Mouse (Mus musculus) embryonic fibroblast, embryonic 13.5 days (primary cell): Measurements from ENCODE around the gene Tmem63a. TPM values are rescaled to one million over a fixed set of nuclear protein-coding genes. Genes with fewer than 3 reads are reported as not detected.

Experiments used
- H3K27ac ChIP-seq: 2 replicates; pipeline ENCODE4 v1.5.1; 2012; ENCODE audit warnings: low read length, control low read depth, inconsistent platforms; ENCODE audit not compliant: insufficient read depth
- H3K4me1 ChIP-seq: 2 replicates; pipeline ENCODE4 v1.6.1; 2011; ENCODE audit warnings: low read length; ENCODE audit not compliant: control insufficient read depth, insufficient read depth
- H3K4me3 ChIP-seq: 2 replicates; pipeline ENCODE4 v1.5.1; 2011; ENCODE audit warnings: mild to moderate bottlenecking, control low read depth, low read length; ENCODE audit not compliant: insufficient read depth
- CTCF ChIP-seq: IDR thresholded peaks from 2 replicates; pipeline ENCODE4 v1.5.1; 2011; ENCODE audit warnings: mild to moderate bottlenecking, control low read depth, low read length, moderate library complexity, borderline replicate concordance; ENCODE audit not compliant: insufficient read depth
- POLR2A ChIP-seq: IDR thresholded peaks from 2 replicates; pipeline ENCODE4 v1.6.1; 2011; ENCODE audit warnings: low read depth, mild to moderate bottlenecking, control low read depth, low read length, moderate library complexity
- polyA plus RNA-seq: library from polyadenylated mRNA; stranded (reverse); fragments of >200 nt; gene quantifications from 2 replicates; pipeline ENCODE4 v1.2.4, GENCODE M21; 2011; ENCODE audit warnings: low read depth; ENCODE audit not compliant: missing spikeins, insufficient read length

Tmem63a gene
- polyA plus RNA-seq, 1 experiment, result 44.4 TPM

GRCm38 (mm10) chr1:181014731-181015500 is 72.8 kb downstream of the Tmem63a start:
- Histone ChIP-seq H3K27ac (peak overlapping the region; percentile 98), H3K4me3 (no peak overlapping the region)

DNA sequence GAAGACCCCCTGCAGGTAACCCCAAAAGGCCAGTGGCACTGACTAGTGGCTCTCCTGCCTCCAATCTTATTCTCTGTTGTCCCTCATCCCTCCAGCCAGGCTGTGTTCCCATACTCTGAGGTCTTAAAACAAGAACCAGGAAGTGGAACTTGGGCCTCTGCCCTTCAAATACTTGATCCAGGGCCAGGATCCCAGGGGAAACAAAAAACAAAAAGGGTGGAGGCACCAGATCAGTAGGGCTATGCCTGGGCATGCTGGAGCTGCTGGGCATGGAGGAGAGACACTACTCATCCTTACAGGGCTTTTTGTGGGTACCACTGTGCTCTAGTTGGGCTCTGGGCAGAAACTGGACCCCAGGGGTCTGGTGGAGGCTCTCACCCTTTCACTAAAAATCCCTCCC is 73.4 kb downstream of the Tmem63a start:
- TF ChIP-seq CTCF (no peak), POLR2A (peak; percentile 65; the same call in 1 of the 2 replicates)
- no peak overlapping the region for H3K4me3 ChIP-seq
- peaks cover 11% of the 10 kb centered on the region for H3K4me1 ChIP-seq
- H3K27ac ChIP-seq, result peak overlapping the region; percentile 98

More at GRCm38 (mm10) chr1:181014731-181015500, 72.8 kb downstream of the Tmem63a start:
- peaks cover 16% of the 10 kb centered on the region; the same call in 1 of the 2 replicates for H3K4me1 ChIP-seq
- TF ChIP-seq CTCF (no peak), POLR2A (0 out of 2 replicates have a peak, but pooled peaks have one; percentile 14)

DNA sequence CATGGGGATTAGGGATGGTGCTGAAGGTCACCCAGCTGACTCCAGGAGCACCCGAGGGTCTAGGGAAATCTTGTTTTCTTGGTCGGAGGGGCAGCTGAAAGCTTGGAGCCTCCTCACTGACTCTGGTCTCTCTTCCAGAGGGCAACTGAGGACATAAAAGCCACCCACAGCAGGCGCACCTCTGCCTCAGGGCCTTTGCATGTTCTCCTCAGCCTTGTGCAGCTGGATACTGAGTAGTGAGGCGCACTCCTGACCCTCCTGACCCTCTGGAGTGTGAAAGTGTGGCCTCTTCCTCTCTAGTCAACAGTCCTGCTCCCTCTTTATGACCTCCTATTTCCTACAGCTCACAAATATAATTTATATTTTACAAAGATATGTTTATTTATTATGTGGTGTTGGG is 73.9 kb downstream of the Tmem63a start:
- peaks cover 10% of the 10 kb centered on the region for H3K4me1 ChIP-seq
- peak overlapping the region; percentile 98 for H3K27ac ChIP-seq
- no peak overlapping the region for H3K4me3 ChIP-seq
- TF ChIP-seq CTCF (no peak), POLR2A (peak; percentile 67)

- Histone ChIP-seq H3K27ac (peak overlapping the region; percentile 93), H3K4me3 (peak overlapping the region; percentile 63), H3K4me1 (peaks cover 10% of the 10 kb centered on the region)
- peak; percentile 78 for TF ChIP-seq POLR2A
- no peak for TF ChIP-seq CTCF
Measured at GRCm38 (mm10) chr1:181016532-181017131, 74.5 kb downstream of the Tmem63a start.

DNA sequence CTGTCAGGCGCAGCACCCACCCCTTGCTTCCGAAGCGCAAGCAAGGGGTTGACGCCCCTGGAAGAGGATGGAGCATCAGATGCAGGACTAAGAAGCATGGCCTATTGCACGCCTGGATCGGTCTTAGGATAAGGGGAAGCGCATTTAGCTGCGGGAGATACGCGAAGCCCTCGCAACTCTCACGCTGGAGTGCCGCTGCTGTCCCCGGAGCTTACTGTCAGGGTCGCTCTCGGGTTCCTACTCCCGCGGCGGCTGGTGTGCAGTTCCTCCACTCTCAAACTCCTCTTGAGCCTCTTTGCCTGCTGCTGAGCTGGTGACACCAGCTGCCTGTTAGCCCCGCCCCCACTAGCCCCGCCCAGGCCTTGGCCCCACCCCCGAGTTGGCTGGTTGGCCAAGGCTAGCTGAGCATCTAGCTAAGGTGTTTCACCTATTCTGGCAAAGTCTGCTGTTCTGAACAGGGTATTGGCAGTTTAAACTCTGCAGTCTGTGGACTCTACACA is 75.1 kb downstream of the Tmem63a start:
- peak overlapping the region; percentile 93 for H3K27ac ChIP-seq
- H3K4me1 ChIP-seq, result peaks cover 10% of the 10 kb centered on the region
- peak overlapping the region; percentile 63 for H3K4me3 ChIP-seq
- TF ChIP-seq POLR2A (peak; percentile 92), CTCF (no peak)

DNA sequence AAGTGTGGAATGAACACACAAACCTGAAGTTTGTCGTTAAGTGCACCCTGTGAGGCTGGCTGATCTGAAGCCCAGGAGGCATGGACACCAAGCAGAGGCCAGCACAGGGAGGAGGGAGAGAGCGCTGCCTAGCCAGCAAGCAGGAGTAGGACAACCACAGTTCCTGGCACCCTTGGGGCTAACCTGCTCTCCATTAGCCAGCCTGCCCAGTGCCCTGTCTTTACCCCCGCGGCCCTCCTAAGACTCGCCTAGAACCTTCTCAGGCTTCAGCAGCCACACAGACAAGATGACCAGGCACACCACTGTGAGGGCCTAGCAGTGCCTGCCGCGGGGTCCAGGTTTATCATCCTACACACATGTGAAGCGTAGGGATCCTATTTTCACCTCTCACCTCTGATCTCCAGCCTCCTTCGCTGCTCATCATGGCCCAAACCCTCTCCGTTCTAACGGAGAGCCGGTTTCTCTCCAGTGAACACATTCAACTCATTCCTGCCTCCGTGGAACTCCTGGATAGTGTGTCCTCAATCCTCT is 75.8 kb downstream of the Tmem63a start:
- Histone ChIP-seq H3K27ac (no peak overlapping the region), H3K4me3 (no peak overlapping the region), H3K4me1 (peaks cover 10% of the 10 kb centered on the region)
- TF ChIP-seq CTCF (no peak), POLR2A (no peak)

- Histone ChIP-seq H3K4me1 (peaks cover 3% of the 10 kb centered on the region), H3K27ac (peak within 1 kb of the TSS; percentile 85), H3K4me3 (no peak within 1 kb of the TSS)
- TF ChIP-seq CTCF (no peak), POLR2A (0 out of 2 replicates have a peak, but pooled peaks have one; percentile 2)
Measured at GRCm38 (mm10) chr1:181020756-181021487, 78.8 kb downstream of the Tmem63a start, which contains the start of gene Ephx1. Ephx1 (minus strand) TSS chr1:181020904.

DNA sequence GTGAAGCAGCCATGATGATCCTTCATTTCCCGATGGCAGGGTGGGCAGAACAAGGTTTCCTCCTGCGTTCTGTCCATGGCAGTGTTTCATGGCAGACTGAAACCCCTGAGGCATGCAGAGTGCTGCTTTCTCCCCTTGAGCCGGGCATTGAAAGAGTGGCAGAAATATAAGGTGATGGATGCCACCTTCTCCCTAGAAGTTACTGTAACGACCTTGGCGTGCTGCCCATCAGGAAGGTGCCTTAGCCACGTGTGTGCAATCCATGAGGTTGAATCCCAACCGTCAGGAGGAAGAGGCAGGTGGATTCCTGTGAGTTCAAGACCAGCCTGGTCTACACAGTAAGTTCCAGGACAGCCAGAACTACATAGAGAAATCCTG is 79.3 kb downstream of the Tmem63a start:
- TF ChIP-seq CTCF, result no peak
- no peak overlapping the region for H3K4me3 ChIP-seq
- peak overlapping the region; percentile 6 for H3K27ac ChIP-seq
- peaks cover 2% of the 10 kb centered on the region for H3K4me1 ChIP-seq

- no peak overlapping the region for H3K4me3 ChIP-seq
- TF ChIP-seq POLR2A (no peak), CTCF (peak; percentile 64; the same call in 1 of the 2 replicates)
- no peak overlapping the region for H3K27ac ChIP-seq
- H3K4me1 ChIP-seq, result peaks cover 2% of the 10 kb centered on the region
Measured at GRCm38 (mm10) chr1:181022265-181022664, 80.1 kb downstream of the Tmem63a start.

Other genes with a start within 250 kb of the Tmem63a start
- gene Mixl1, start 245.3 kb upstream of the Tmem63a start, polyA plus RNA-seq, result not detected in 2 replicates
- 66.3 and 69.4 TPM in 2 replicates for gene Acbd3, start 216.3 kb upstream of the Tmem63a start, polyA plus RNA-seq
- gene H3f3a, start 128.4 kb upstream of the Tmem63a start, polyA plus RNA-seq, result 542 and 820 TPM in 2 replicates
- 25.9 and 28.0 TPM in 2 replicates for gene Sde2, start 91.2 kb upstream of the Tmem63a start, polyA plus RNA-seq
- not detected in 2 replicates for gene Lefty2, start 49.2 kb upstream of the Tmem63a start, polyA plus RNA-seq
- gene Pycr2, start 38.1 kb upstream of the Tmem63a start, polyA plus RNA-seq, result 21.2 and 26.0 TPM in 2 replicates
- 2.5 and 2.7 TPM in 2 replicates for gene Lefty1, start 7.3 kb upstream of the Tmem63a start, polyA plus RNA-seq
- gene Ephx1, start 78.6 kb downstream of the Tmem63a start, polyA plus RNA-seq, result 156 and 205 TPM in 2 replicates
- not detected in 2 replicates for gene 9130409I23Rik, start 108.9 kb downstream of the Tmem63a start, polyA plus RNA-seq
- gene Nvl, start 201.9 kb downstream of the Tmem63a start, polyA plus RNA-seq, result 51.0 and 55.5 TPM in 2 replicates
- gene Cnih4, start 202.3 kb downstream of the Tmem63a start, polyA plus RNA-seq, result 88.6 and 104 TPM in 2 replicates